Mouse (Mus musculus) kidney, embryonic 14.5 days (tissue): ENCODE results near the gene Ckap2l. TPM values are rescaled to one million over a fixed set of nuclear protein-coding genes. Genes with fewer than 3 reads are reported as not detected.

Experiments
- ATAC-seq: fragments of 200-750 bp; cut with Nextera tagmentation; 2 replicates; pipeline ENCODE4 v1.8.0; 2017; ENCODE audit warnings: moderate number of reproducible peaks, mild to moderate bottlenecking, moderate TSS enrichment, moderate library complexity; ENCODE audit not compliant: low FRiP score, low TSS enrichment
- H3K27ac ChIP-seq: fragments of 300-500 bp; sonication (generic); 2 replicates; pipeline ENCODE4 v1.5.1; 2014; ENCODE audit warnings: low read depth, mild to moderate bottlenecking, low read length, moderate library complexity, mixed read lengths
- H3K27me3 ChIP-seq: fragments of 300-500 bp; sonication (generic); 2 replicates; pipeline ENCODE4 v1.6.1; 2014; ENCODE audit warnings: mild to moderate bottlenecking, low read length; ENCODE audit not compliant: control insufficient read depth, insufficient read depth
- H3K36me3 ChIP-seq: fragments of 300-500 bp; sonication (generic); 2 replicates; pipeline ENCODE4 v1.6.1; 2014; ENCODE audit warnings: low read length, mixed read lengths; ENCODE audit not compliant: control insufficient read depth, insufficient read depth
- H3K4me1 ChIP-seq: fragments of 300-500 bp; sonication (generic); 2 replicates; pipeline ENCODE4 v1.6.1; 2014; ENCODE audit warnings: low read length, mixed read lengths; ENCODE audit not compliant: control insufficient read depth, insufficient read depth
- H3K4me2 ChIP-seq: fragments of 300-500 bp; sonication (generic); replicated peaks from 2 replicates; pipeline ENCODE4 v1.6.1; 2014; ENCODE audit warnings: low read depth, mild to moderate bottlenecking, low read length
- H3K4me3 ChIP-seq: fragments of 300-500 bp; sonication (generic); 2 replicates; pipeline ENCODE4 v1.5.1; 2014; ENCODE audit warnings: mild to moderate bottlenecking, low read length
- H3K9ac ChIP-seq: fragments of 300-500 bp; sonication (generic); 2 replicates; pipeline ENCODE4 v1.6.1; 2014; ENCODE audit warnings: low read depth, mild to moderate bottlenecking, low read length, moderate library complexity
- H3K9me3 ChIP-seq: fragments of 300-500 bp; sonication (generic); 2 replicates; pipeline ENCODE4 v1.6.1; 2016; ENCODE audit warnings: low read length; ENCODE audit not compliant: control insufficient read depth
- WGBS: fragments of 180-500 bp; shearing (Covaris S2); extraction: QIAGEN DNeasy Blood & Tissue Kit; methylation state at CpG from one replicate; pipeline ENCODE4 v1.1.7; 2014; 5-methylcytosine and 5-hydroxymethylcytosine counted together
- polyA plus RNA-seq: library from polyadenylated mRNA; unstranded; fragments of >200 nt; fragmentation: Nextera tagmentation; extraction: Ambion mirVana; gene quantifications from 2 replicates; pipeline ENCODE4 v1.2.1, GENCODE M21; 2014

The Ckap2l gene
- polyA plus RNA-seq: 53.5 and 67.7 TPM in 2 replicates

GRCm38 (mm10) chr2:129296671-129297588 is at the start of gene Ckap2l:
Gene Ckap2l, minus strand, starts transcription at chr2:129297212.
- H3K4me3 ChIP-seq: peak within 1 kb of the TSS; percentile 79
- H3K4me2 ChIP-seq: peak within 1 kb of the TSS; percentile 59
- H3K27me3 ChIP-seq: no peaks in the 10 kb centered on the region
- H3K27ac ChIP-seq: peak within 1 kb of the TSS; percentile 27
- peak within 1 kb of the TSS; percentile 81 for H3K9ac ChIP-seq
- peaks cover 7% of the 10 kb centered on the region; the same call in 1 of the 2 replicates for H3K4me1 ChIP-seq
- ATAC-seq: peak; percentile 100
- no peaks in the 10 kb centered on the region for H3K9me3 ChIP-seq
- H3K36me3 ChIP-seq: peaks cover 5% of the 10 kb centered on the region; the same call in 1 of the 2 replicates
- WGBS: under 1% methylated on average over 50 of the region's 50 CpGs

GRCm38 (mm10) chr2:129338138-129338621 is 41.2 kb upstream of the Ckap2l start:
- Histone ChIP-seq H3K4me1 (no peaks in the 10 kb centered on the region), H3K27me3 (no peaks in the 10 kb centered on the region), H3K4me2 (no peak overlapping the region), H3K9me3 (peaks cover 8% of the 10 kb centered on the region; the same call in 1 of the 2 replicates), H3K36me3 (no peaks in the 10 kb centered on the region), H3K9ac (no peak overlapping the region), H3K27ac (no peak overlapping the region), H3K4me3 (no peak overlapping the region)
- no peak for ATAC-seq
- WGBS: 79% methylated on average over 6 of the region's 6 CpGs

GRCm38 (mm10) chr2:129333471-129333870 is 36.5 kb upstream of the Ckap2l start:
- no peak overlapping the region for H3K4me3 ChIP-seq
- ATAC-seq: no peak
- WGBS: 69% methylated on average over 4 of the region's 4 CpGs
- no peaks in the 10 kb centered on the region for H3K27me3 ChIP-seq
- no peak overlapping the region for H3K4me2 ChIP-seq
- no peak overlapping the region for H3K9ac ChIP-seq
- no peak overlapping the region for H3K27ac ChIP-seq
- no peaks in the 10 kb centered on the region for H3K36me3 ChIP-seq
- no peaks in the 10 kb centered on the region for H3K4me1 ChIP-seq
- no peaks in the 10 kb centered on the region for H3K9me3 ChIP-seq

GRCm38 (mm10) chr2:129330540-129330939 is 33.5 kb upstream of the Ckap2l start:
- no peak overlapping the region for H3K9ac ChIP-seq
- no peak overlapping the region for H3K4me2 ChIP-seq
- no peak for ATAC-seq
- H3K36me3 ChIP-seq: no peaks in the 10 kb centered on the region
- no peak overlapping the region for H3K27ac ChIP-seq
- no peaks in the 10 kb centered on the region for H3K4me1 ChIP-seq
- 91% methylated on average over 13 of the region's 13 CpGs for WGBS
- H3K4me3 ChIP-seq: no peak overlapping the region
- peaks cover 2% of the 10 kb centered on the region; the same call in 1 of the 2 replicates for H3K9me3 ChIP-seq
- H3K27me3 ChIP-seq: no peaks in the 10 kb centered on the region

GRCm38 (mm10) chr2:129330024-129330423 is 33.0 kb upstream of the Ckap2l start:
- Histone ChIP-seq H3K36me3 (no peaks in the 10 kb centered on the region), H3K4me3 (no peak overlapping the region), H3K9ac (no peak overlapping the region), H3K4me1 (no peaks in the 10 kb centered on the region), H3K27me3 (no peaks in the 10 kb centered on the region), H3K4me2 (no peak overlapping the region), H3K27ac (no peak overlapping the region), H3K9me3 (peaks cover 5% of the 10 kb centered on the region; the same call in 1 of the 2 replicates)
- 75% methylated on average over 7 of the region's 7 CpGs for WGBS
- no peak for ATAC-seq

- Histone ChIP-seq H3K9ac (no peak overlapping the region), H3K4me2 (no peak overlapping the region), H3K27me3 (no peaks in the 10 kb centered on the region), H3K4me3 (no peak overlapping the region), H3K4me1 (no peaks in the 10 kb centered on the region), H3K9me3 (peaks cover 5% of the 10 kb centered on the region; the same call in 1 of the 2 replicates), H3K27ac (no peak overlapping the region), H3K36me3 (no peaks in the 10 kb centered on the region)
- 89% methylated on average over 4 of the region's 4 CpGs for WGBS
- no peak for ATAC-seq
Observed at GRCm38 (mm10) chr2:129328238-129328637, 31.2 kb upstream of the Ckap2l start.

GRCm38 (mm10) chr2:129324216-129324615 is 27.2 kb upstream of the Ckap2l start:
- Histone ChIP-seq H3K36me3 (no peaks in the 10 kb centered on the region), H3K4me3 (no peak overlapping the region), H3K9me3 (peaks cover 5% of the 10 kb centered on the region; the same call in 1 of the 2 replicates), H3K27me3 (no peaks in the 10 kb centered on the region), H3K4me2 (no peak overlapping the region), H3K9ac (no peak overlapping the region), H3K27ac (no peak overlapping the region), H3K4me1 (no peaks in the 10 kb centered on the region)
- ATAC-seq: no peak
- WGBS: 84% methylated on average over 3 of the region's 3 CpGs

- Histone ChIP-seq H3K36me3 (no peaks in the 10 kb centered on the region), H3K4me3 (no peak overlapping the region), H3K27me3 (no peaks in the 10 kb centered on the region), H3K9ac (no peak overlapping the region), H3K9me3 (peaks cover 5% of the 10 kb centered on the region; the same call in 1 of the 2 replicates), H3K27ac (no peak overlapping the region), H3K4me2 (no peak overlapping the region), H3K4me1 (no peaks in the 10 kb centered on the region)
- ATAC-seq: no peak
- WGBS: 67% methylated on average over 1 of the region's 1 CpGs
Observed at GRCm38 (mm10) chr2:129322117-129322635, 25.2 kb upstream of the Ckap2l start.
